Mouse (Mus musculus): ENCODE results near the gene E030018B13Rik.

Gene E030018B13Rik

DNA sequence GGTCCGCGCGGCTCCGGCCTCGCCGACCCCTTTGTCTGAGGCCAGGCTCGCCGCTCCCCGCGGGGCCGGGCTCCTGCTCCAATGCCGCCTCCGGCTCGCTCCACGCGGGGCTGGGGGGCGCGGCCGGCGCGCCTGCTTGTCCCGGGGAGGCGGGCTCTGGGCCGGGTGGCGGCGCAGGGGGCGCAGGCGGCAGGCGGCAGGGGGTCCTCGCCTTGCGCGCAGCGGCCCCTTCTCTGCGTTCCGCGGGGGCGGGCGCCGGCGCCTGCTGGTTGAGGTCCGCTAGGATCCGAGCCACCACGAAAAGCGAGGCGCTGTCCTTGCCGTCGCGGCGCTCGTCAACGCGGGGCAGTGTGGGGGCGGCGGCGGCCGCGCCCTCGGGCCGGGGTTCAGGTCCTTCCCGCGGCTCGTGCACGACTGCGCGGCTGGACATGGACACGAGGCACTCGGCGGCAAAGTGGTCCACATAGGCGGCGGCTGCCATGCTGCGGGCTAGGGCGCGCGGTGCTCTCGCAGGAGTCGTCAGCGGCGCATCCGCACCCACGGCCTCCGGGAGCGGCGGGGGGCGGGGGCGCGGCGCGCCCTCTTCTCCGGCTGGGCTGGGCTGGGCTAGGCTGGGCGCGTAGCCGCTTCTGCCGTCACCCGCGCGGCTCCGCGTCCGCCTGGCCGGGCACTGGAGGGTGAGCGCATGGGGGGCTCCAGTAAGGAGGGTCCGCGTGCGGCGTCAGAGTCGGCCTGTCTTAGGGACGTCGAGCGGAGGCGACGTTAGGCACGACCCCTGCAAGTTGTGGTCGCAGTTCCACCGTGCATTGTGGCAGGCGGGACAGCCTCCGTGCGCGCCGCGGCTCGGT, 21.6 kb downstream of the E030018B13Rik start:
- DNase-seq (ENCODE audit: low read depth) = no peak

DNA sequence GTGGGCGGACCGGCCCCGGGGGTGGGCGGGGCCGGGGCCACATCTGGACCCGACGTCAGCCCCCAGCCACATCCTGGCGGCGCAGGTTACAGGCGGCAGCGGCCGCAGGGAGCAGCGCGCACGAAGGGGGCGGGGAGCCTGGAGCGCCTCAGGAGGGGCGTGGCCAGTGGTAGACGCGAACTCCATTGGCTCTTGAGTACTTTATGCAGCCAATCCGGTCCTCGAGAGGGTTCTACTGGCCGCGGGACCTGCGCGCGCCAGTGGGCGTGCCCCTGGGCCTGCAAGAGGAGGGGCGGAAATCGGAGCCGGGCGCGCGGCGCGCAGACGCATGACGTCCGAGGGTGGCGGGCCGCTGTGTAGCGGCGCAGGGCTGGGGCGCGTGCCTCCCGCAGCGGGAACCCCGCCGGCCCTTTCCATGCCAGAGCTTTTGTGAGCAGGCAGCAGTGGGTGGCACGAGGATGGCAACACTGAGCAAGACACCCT, 22.3 kb downstream of the E030018B13Rik start, which contains the start of gene Klf13:
Gene Klf13 (minus strand): TSS at position 2 of the 483 bp plus-strand sequence.
- DNase-seq (ENCODE audit: low read depth) = peak; percentile 99

DNA sequence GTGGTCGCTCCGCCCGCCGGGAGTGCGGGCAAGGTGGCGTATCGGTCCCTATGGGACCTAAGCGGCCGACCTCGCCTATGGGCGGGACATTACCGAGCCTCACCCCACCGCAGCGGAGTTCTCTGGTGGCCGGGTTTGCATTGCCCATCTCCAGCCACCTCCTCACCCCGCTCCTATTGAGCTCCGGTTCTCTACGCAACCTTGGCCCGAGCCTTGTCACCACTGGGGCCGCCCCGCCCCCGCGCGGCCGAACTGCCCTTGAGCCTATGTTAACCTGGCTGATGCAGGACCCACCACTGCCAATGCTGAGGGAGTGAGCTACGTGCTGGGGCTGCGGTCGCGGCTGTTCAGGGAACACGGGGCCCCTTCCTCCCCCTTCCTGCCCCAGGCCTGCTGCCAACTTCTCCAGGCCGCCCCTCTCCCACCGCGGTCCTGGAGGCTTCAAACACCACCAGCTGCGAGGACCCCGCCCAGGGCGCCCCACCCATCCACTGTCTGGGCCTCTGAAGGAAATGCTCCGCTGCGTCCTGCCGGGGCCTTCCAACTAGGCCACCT, 22.8 kb downstream of the E030018B13Rik start:
- DNase-seq (ENCODE audit: low read depth) = peak; percentile 88

DNA sequence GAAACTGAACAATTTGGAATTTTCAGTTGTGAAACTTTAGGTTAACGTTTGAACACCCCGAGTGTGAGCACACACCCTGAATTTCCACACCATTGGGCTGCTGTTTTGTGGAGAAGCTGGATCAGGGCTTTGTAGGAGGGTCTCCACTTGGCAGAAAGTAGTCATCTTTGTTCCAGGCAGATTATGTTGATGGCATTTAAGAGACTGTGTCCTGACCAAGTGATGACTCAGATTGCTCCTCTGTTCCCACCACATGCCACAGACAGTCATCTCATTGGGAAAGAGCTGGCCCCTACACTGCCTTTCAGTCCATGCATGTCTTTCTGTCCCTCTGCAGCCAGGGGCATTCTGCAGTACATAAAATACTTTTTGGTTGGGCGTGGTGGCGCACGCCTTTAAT, 23.7 kb downstream of the E030018B13Rik start:
- peak; percentile 80 for DNase-seq (ENCODE audit: low read depth)

DNA sequence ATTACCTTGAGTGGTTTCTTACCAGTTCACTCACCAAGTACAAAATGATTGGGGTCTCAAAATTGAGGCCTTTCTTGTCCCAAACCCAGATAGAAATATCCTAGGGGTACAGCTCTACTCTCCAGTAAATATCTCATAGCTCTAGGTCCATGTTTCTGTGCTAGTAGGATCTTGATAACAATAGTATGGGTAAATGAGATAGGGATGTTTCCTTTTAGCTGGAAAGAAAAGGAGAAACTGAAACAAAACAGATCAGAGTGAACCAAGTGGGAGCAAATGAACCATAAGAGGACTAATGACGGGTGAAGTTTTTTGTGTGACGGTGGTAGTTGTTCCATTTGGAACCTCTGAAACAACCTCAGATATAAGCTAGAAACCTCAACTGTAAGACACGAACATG, 24.4 kb downstream of the E030018B13Rik start:
- no peak for DNase-seq (ENCODE audit: low read depth)

DNA sequence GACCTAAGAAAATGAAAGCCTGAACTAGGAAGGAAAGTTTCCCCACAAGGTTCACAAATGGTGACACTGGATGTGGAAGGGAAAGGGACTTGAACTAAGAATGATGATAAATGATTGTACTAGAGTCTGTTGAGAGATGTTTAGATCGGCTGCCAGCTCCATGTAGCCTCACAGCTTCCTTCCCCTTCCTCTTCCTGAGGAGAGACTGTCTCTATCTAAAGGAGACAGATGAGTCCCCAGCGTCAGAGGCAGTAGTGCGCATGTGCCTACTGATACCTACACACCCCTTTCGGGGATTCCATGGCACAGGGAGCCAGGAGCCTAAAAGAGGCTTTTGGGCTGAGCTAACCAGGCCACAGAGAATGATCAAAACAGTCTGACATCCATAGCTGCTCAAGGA, 24.8 kb downstream of the E030018B13Rik start:
- DNase-seq (ENCODE audit: low read depth) = no peak

DNA sequence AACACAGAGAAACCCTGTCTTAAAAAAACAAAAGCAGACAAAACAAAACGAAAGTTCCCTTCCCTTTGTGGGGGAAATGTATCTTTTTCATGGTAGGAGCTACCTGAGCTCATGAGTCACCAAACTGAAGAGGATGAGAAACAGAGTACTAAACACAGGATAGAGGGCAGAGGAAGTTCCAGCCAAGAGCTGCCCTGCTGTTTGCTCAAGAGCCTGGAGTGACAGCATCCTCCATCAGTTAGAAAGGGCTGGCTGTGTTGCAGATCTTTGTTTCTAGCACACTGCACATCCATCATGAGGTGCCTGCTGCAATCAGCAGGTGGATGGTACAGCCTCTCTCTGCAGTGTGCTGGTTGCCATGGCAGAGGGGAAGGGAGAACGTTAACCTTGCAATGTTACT, 27.3 kb downstream of the E030018B13Rik start:
- DNase-seq (ENCODE audit: low read depth) = no peak

DNA sequence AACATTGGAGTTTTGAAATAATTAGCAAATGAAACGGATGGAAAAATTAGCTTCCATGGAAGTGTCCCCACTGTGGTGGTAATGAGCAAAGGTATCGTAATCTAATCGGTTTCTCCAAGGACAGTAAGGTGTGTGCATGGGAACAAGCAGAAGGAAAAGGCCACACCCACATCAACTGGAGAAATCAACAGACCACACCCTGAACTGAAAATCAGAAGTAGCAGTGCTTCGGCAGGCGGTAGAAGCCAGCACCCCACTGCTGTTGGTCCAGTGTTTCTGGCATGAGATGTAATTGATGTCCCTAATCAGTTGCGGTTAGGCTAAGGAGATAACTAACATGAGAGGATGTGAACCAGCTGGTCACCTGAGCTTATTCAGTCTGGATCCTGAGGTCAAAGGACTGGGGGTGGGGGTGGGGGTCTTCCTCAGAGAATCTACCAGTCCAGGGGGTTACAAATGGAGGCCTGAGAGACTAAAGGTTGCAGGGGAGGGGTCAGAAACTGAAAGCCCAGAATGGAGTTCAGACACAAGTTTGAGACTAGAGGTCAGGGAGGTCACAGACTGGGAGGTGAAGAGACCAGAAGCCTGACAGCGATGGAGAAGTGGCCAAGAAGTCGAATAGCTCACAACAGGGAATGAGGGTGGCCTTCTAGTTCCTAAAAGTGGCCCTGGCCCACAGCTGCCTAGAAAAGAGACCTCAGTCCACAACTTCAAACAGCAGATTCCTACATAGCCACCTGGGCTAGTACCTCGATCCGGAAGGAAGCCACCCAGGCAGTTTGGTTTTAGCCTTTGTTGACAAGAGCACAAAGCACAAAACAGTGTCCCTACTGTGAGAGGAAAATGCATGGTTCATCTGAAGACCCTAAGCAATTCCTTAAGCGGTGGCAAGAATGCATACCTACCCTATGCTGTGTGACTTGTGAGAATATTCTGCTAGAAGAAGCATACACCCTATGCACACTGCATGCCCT, 31.1 kb downstream of the E030018B13Rik start:
- DNase-seq (ENCODE audit: low read depth) = no peak

DNA sequence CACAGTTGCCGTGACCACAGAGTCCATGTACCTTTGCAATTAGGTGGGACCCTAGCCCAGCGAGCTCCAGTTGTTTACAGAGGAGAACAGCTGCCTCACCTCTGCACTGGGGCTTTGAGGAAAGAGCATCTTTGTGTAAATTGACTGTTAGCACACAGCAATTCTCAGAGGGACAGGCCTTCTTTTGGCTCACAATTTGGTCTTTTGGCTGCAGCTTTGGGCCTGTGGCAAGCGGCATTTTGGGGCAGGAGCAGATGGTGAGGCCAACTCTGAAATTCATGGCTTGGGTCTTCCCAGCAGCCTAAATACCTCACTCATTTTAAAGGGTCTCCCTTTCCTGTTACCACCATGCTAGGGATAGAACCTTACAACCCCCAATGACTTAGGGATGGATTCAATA, 32.5 kb downstream of the E030018B13Rik start:
- no peak for DNase-seq (ENCODE audit: low read depth)

DNA sequence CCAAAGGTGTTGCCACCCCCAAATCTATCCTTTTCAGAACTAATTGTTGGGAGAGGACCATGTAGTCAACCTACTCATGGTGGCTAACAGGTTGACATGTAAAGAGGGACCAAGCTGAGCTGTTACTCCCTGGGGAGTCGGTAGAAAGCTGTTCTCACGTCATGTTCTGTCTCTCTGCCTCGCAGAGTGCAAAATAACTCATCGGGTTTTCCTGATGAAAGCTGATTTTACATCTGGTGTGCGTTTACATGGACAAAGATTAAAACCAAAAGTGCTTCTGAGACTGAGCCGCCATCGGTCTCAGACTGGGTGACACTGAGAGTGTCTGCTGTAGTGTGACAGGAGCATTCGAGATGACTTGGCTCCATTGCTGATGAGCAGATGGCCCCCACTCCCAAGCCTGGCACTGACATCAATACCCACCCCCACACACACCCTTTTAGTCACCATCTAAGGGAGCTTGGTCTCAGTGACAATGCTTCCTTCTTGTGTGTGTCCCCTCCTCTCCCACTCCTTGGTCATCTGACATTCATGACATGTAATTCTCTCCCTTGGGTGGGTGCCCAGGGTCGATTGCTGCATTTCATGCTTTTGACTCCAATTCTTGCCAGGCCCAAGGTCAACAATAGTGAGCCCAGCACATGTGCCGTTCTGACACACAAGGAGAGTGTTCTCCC, 34.4 kb downstream of the E030018B13Rik start:
- DNase-seq (ENCODE audit: low read depth) = no peak

DNA sequence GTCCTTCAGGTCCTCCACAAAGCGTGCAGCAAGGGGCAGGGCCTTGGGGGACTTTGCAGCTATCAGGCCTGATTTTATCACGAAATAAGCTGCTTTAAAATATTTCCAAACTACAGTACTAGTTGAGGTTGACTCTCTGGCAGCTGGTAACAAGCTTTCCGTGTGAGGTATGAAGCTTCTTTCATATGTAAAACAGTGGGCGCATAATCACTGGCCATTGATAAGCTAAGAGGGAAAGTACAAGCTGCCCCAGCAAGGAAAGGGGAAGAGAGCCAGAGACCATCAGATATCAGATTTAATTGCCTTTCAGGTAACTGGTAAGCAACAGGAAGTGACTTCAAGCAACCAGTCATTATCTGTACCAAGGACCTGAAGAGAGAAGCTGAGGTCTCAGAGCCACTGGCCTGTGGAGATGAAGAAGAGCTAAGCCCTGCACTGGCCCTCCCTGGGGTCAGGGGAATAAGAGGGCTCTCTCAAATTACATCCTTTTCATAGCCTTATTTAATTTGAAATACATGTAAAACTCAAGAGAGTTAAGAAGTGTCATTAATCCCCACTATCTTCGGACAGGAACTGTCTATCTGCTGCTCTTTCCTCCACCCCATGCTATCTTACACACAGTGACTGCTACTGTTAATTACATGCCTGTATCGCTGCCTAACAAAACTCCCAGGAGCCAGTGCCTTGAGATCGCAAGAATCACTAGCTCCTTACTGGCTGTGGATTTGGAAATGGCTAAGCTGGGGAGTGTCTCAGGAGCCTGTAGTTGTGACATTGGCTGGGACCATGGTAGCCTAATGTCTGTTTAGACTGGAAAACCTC, 35.6 kb downstream of the E030018B13Rik start:
- no peak for DNase-seq (ENCODE audit: low read depth)

DNA sequence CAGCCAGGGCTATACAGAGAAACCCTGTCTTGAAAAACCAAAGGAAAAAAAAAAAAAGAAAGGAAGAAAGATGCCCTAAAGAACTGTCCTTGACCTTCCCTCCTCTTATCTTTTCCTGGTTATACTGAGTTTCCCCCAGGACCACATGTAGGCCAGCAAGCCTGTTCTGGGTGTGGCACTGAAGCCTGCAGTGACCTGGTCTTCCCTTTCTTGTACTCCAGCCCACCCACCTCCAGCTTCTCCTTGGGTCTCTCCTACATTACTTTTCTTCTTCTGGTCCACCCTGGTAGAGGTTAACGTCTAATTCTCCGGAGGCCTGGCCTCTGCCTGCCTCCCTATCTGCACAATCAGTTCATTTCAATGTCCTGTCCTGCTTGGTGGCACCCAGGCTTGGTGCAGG, 38.8 kb downstream of the E030018B13Rik start:
- DNase-seq (ENCODE audit: low read depth) = no peak

DNA sequence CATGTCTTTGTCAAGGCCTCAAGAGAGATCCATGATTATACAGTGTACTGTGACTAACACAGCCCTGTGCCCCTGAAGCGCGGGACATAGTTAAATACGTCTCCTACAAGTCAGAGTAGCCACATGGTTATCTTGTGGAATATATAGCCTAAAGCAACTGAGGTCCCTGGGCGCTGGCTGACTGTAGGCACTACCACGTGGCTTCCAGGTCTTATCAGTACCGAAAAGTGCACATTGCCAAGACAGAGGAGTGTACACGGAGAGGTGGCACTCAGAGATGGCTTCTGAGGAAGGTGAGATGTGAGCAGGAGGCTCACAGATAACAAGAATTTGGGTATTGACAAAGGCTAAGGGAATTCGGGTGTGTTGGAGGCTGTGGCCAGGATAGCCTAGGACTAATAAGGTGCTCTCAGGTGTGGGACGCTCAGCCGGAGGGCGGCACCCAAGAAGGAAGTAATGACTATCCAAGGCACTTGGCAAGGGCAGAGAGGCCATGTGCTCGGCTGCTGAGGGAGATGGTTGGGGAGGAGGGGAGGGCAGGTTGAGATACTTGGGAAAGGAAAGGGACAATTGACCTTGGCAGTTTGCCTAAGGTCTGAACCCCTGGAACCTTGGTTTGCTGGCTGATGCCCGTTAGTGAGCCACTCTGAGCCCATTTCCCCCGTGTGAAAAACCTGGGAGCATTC, 39.6 kb downstream of the E030018B13Rik start:
- no peak for DNase-seq (ENCODE audit: low read depth)

DNA sequence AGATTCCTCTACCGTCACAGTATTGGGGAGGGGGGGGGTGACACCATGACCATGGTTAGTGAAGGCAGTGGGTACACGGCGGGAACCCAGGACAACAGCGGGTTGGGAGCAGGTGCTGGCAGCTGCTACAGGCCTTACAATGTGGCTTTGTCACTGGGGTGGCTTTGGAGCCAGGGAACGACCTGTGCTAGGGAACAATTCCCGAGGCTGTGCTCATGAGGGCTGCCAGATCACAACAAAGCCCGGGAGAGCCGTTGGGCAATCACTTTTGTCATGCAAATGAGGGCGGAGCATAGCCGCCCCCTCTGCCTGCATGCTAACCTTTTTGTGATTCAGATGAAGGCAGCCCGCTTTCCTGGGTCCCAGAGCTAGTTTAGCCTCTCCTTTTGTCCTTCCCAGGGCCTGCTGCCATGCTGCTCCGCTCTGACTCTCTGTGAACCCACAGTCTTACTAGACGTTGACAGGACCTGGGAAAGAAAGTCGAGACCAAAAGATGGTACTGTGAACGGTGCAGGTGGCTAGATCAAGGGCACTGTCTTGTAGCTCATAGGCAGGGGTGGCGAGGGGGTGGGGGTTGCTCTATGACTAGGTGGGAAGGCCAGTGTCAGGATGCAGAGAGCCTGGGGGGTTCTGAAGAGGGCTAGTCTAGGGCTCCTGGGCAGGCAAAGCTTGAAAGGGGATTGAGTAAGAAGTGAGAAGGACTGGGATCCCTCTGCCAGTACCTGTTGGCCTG, 40.5 kb downstream of the E030018B13Rik start:
- DNase-seq (ENCODE audit: low read depth) = no peak

DNA sequence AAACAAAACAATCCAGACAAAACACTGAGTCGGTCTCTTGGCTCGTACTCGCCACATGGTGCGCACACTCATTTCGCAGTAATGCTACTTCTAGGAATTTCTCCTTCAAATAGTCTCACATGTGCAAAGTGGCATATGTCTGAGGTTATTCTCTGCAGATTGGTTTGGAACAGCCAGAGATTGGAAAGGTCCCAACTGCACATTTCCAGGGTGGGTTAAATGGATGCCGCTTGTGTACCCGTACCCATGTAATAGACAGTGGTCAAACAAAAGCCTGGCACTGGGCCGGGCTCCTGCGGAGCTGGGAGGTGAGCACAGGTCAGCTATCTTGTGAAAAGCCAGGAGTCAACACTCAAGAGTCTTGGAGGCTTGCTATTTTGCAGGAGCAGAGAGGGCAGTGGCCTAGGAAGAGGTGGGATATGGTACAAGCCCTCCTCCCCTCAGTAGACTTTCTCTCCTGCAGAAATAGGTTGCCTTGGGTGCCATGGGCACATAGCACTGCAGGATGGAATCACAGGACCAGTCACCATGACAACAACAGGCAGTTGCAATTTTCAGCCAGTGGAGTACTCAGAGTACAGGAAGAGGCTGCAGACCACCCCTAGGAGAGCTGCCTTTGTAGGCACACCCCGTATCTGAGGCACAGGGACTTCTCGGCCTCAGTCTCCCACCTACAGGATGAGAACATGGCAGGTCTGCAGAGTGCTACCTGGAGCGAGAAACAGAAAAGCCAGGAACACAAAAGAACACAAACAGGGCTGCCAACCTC, 41.4 kb downstream of the E030018B13Rik start:
- DNase-seq (ENCODE audit: low read depth) = no peak

DNA sequence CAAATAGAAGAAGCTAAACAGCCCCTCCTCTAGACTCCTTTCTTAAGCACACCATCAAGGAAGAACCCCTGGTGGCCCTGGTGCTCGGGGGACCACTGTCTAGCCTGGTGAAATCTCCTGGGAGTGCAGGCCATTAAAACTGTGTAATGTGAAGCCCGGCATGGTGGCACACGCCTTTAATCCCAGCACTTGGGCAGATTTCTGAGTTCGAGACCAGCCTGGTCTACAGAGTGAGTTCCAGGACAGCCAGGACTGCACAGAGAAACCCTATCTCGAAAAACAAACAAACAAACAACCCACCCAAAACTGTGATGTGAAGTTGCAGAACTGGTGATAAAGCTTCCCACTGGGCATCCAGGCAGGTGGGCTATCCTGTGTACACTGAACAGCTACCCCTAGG, 47.0 kb downstream of the E030018B13Rik start:
- no peak for DNase-seq (ENCODE audit: low read depth)

DNA sequence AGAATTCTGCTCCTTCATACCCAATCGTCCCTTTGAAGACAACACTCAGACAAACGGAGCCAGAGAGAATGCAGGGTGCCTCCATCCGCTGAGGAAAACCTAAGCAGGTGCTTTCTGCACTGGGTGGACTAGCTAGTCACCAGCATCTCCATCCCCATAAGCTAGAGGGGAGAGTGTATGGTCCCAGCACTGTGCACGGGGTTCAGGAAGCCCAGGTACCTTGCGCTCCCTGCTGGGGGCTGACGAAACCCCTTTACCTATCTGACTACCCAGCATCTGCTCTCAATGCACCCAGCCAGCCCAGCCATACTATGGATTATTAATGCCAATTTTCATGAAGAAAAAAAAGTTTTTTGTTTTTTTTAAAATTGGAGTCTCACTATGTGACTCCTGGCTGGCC, 47.5 kb downstream of the E030018B13Rik start:
- DNase-seq (ENCODE audit: low read depth) = no peak

DNA sequence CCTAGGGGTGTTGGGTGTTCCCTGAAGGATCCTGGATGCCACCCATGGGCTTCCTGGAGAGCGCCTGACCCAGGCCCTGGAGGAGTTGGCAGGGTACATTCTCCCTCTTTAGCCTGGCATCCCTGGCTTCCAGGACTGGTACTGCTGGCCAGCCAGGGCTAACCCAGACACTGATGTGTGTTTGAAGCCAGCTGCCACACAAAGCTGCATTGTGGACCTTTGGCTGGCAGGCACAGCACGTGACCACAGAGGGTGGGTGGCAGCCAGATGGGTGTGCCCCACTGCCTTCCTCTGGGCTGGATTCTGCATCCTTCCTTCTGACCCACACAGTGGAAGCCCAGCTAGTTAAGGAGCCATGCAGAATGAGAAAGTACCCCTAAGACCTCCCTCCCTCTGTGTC, 48.5 kb downstream of the E030018B13Rik start:
- DNase-seq (ENCODE audit: low read depth) = no peak
